Mouse (Mus musculus) G1E (cell line): Measurements from ENCODE around the gene Pheta1. TPM values are rescaled to one million over a fixed set of nuclear protein-coding genes. Genes with fewer than 3 reads are reported as not detected.

Experiments used
- ATAC-seq: 2 replicates; pipeline ENCODE4 v1.8.0; 2016; ENCODE audit warnings: mild to moderate bottlenecking; ENCODE audit not compliant: insufficient number of reproducible peaks, poor library complexity, low FRiP score, severe bottlenecking; ENCODE audit errors: extremely low read depth
- DNase-seq: peaks from one replicate; pipeline ENCODE4 v3.0.0; 2012; ENCODE audit warnings: low spot score
- H3K27me3 ChIP-seq: 2 replicates; pipeline ENCODE4 v1.6.1; 2012; ENCODE audit warnings: mild to moderate bottlenecking, low read length, inconsistent platforms; ENCODE audit not compliant: insufficient read depth
- H3K36me3 ChIP-seq: replicated peaks from 2 replicates; pipeline ENCODE3; 2012; ENCODE audit warnings: mild to moderate bottlenecking, inconsistent platforms
- H3K4me1 ChIP-seq: 2 replicates; pipeline ENCODE4 v1.6.1; 2012; ENCODE audit warnings: low read depth, low read length, inconsistent platforms, mixed read lengths; ENCODE audit not compliant: insufficient read depth
- H3K4me3 ChIP-seq: 2 replicates; pipeline ENCODE4 v1.5.1; 2012; ENCODE audit warnings: low read depth, mild to moderate bottlenecking, inconsistent platforms, low read length, moderate library complexity, mixed read lengths
- H3K9me3 ChIP-seq: replicated peaks from 2 replicates; pipeline ENCODE4 v1.6.1; 2012; ENCODE audit warnings: inconsistent platforms
- CTCF ChIP-seq: IDR thresholded peaks from 2 replicates; pipeline ENCODE4 v1.5.1; 2012; ENCODE audit warnings: low read depth, low read length, inconsistent platforms, mixed read lengths
- GATA1 ChIP-seq: IDR thresholded peaks from 2 replicates; pipeline ENCODE4 v1.6.1; 2012; ENCODE audit warnings: borderline replicate concordance, low read length, inconsistent platforms, mixed read lengths
- GATA2 ChIP-seq: IDR thresholded peaks from 2 replicates; pipeline ENCODE4 v1.6.1; 2012; ENCODE audit warnings: low read depth, low read length, inconsistent platforms, borderline replicate concordance
- POLR2AphosphoS5 ChIP-seq: IDR thresholded peaks from 2 replicates; pipeline ENCODE4 v1.6.1; 2012; ENCODE audit warnings: low read depth, low read length, inconsistent platforms; ENCODE audit not compliant: insufficient replicate concordance
- TAL1 ChIP-seq: conservative IDR thresholded peaks from 2 replicates; pipeline ENCODE4 v1.6.1; 2012; ENCODE audit warnings: low read depth, low read length, inconsistent platforms, mixed read lengths
- polyA plus RNA-seq: library from polyadenylated mRNA; stranded (reverse); fragments of >175 nt; gene quantifications from 2 replicates; pipeline ENCODE4 v1.2.3, GENCODE M21; 2012
- total RNA-seq, 2 experiments: library from RNA; stranded (forward) in 1 of 2; stranded (reverse) in 1 of 2; fragments of 200-1000 nt in 1 of 2; fragments of >200 nt in 1 of 2; fragmentation: Nextera tagmentation in 1 of 2; gene quantifications; 2 replicates each; pipeline ENCODE4 v1.2.3; 2014 to 2017

Pheta1 gene
- total and polyA plus RNA-seq, 3 experiments = 2.6 to 13.3 (median 2.6) TPM

GRCm38 (mm10) chr5:121818401-121818800 lies 30.4 kb upstream of the Pheta1 start:
- Histone ChIP-seq H3K36me3 (peaks cover 97% of the 10 kb centered on the region), H3K4me1 (peaks cover 20% of the 10 kb centered on the region)

GRCm38 (mm10) chr5:121818862-121819261 lies 29.9 kb upstream of the Pheta1 start:
- no peak overlapping the region for H3K4me3 ChIP-seq
- peaks cover 25% of the 10 kb centered on the region for H3K4me1 ChIP-seq
- no peaks in the 10 kb centered on the region for H3K9me3 ChIP-seq
- DNase-seq (no peak), ATAC-seq (no peak)
- no peak for TF ChIP-seq GATA1
- no peak for TF ChIP-seq POLR2AphosphoS5
- TF ChIP-seq CTCF = no peak
- H3K27me3 ChIP-seq = no peaks in the 10 kb centered on the region
- H3K36me3 ChIP-seq = peaks cover 97% of the 10 kb centered on the region

More at GRCm38 (mm10) chr5:121818401-121818800, 30.4 kb upstream of the Pheta1 start:
- no peak for DNase-seq
- no peak for ATAC-seq
- H3K9me3 ChIP-seq = no peaks in the 10 kb centered on the region
- no peaks in the 10 kb centered on the region for H3K27me3 ChIP-seq
- TF ChIP-seq CTCF (no peak), GATA2 (no peak), TAL1 (no peak), POLR2AphosphoS5 (no peak), GATA1 (no peak)
- H3K4me3 ChIP-seq = no peak overlapping the region

- no peak for DNase-seq
- Histone ChIP-seq H3K27me3 (no peaks in the 10 kb centered on the region), H3K4me1 (peaks cover 32% of the 10 kb centered on the region), H3K9me3 (no peaks in the 10 kb centered on the region), H3K4me3 (no peak overlapping the region), H3K36me3 (peaks cover 98% of the 10 kb centered on the region)
- no peak for ATAC-seq
- TF ChIP-seq GATA2 (no peak), POLR2AphosphoS5 (no peak), CTCF (no peak), GATA1 (no peak), TAL1 (no peak)
Measured at GRCm38 (mm10) chr5:121819559-121819958, 29.2 kb upstream of the Pheta1 start.

GRCm38 (mm10) chr5:121820161-121820560 lies 28.6 kb upstream of the Pheta1 start:
- no peaks in the 10 kb centered on the region for H3K27me3 ChIP-seq
- DNase-seq (no peak), ATAC-seq (no peak)
- TF ChIP-seq GATA1 = no peak
- TF ChIP-seq TAL1 = no peak
- no peak for TF ChIP-seq GATA2
- no peak for TF ChIP-seq POLR2AphosphoS5
- no peak for TF ChIP-seq CTCF
- peaks cover 100% of the 10 kb centered on the region for H3K36me3 ChIP-seq
- no peak overlapping the region for H3K4me3 ChIP-seq
- H3K4me1 ChIP-seq = peaks cover 36% of the 10 kb centered on the region
- H3K9me3 ChIP-seq = no peaks in the 10 kb centered on the region

GRCm38 (mm10) chr5:121820657-121821056 lies 28.1 kb upstream of the Pheta1 start:
- no peak for ATAC-seq
- H3K4me1 ChIP-seq = peaks cover 41% of the 10 kb centered on the region
- TF ChIP-seq GATA1 (no peak), GATA2 (no peak), TAL1 (no peak), CTCF (no peak)
- H3K9me3 ChIP-seq = no peaks in the 10 kb centered on the region
- no peak overlapping the region for H3K4me3 ChIP-seq
- no peak for DNase-seq
- H3K36me3 ChIP-seq = peaks cover 100% of the 10 kb centered on the region
- H3K27me3 ChIP-seq = no peaks in the 10 kb centered on the region

- peaks cover 100% of the 10 kb centered on the region for H3K36me3 ChIP-seq
- no peak for DNase-seq
Measured at GRCm38 (mm10) chr5:121821116-121821515, 27.7 kb upstream of the Pheta1 start.

GRCm38 (mm10) chr5:121821552-121821951 lies 27.2 kb upstream of the Pheta1 start:
- no peak for DNase-seq
- H3K36me3 ChIP-seq = peaks cover 100% of the 10 kb centered on the region
- H3K4me1 ChIP-seq = peaks cover 39% of the 10 kb centered on the region
- H3K27me3 ChIP-seq = no peaks in the 10 kb centered on the region
- ATAC-seq = no peak
- no peaks in the 10 kb centered on the region for H3K9me3 ChIP-seq
- no peak for TF ChIP-seq POLR2AphosphoS5
- TF ChIP-seq TAL1 = no peak
- TF ChIP-seq GATA1 = no peak
- no peak for TF ChIP-seq GATA2
- TF ChIP-seq CTCF = no peak
- H3K4me3 ChIP-seq = no peak overlapping the region

More at GRCm38 (mm10) chr5:121821116-121821515, 27.7 kb upstream of the Pheta1 start:
- Histone ChIP-seq H3K4me3 (no peak overlapping the region), H3K9me3 (no peaks in the 10 kb centered on the region), H3K27me3 (no peaks in the 10 kb centered on the region), H3K4me1 (peaks cover 39% of the 10 kb centered on the region)
- TF ChIP-seq CTCF (no peak), TAL1 (no peak)
- ATAC-seq = no peak
